Mouse (Mus musculus) CH12.LX (cell line): Measurements from ENCODE around the gene Trpv4. TPM values are rescaled to one million over a fixed set of nuclear protein-coding genes. Genes with fewer than 3 reads are reported as not detected.

Experiments used
- polyA plus RNA-seq: library from polyadenylated mRNA; unstranded; fragments of >175 nt; gene quantifications from 2 replicates; pipeline ENCODE4 v1.2.1, GENCODE M21; 2012; ENCODE audit warnings: low read depth; ENCODE audit not compliant: insufficient read length
- total RNA-seq, 2 experiments: library from RNA; depleted of rRNA; stranded (reverse); fragments of 300-350 nt in 1 of 2; fragments of >200 nt in 1 of 2; gene quantifications; 2 replicates each; pipeline ENCODE4 v1.2.3; 2012 to 2014

Trpv4 gene
- total and polyA plus RNA-seq, 3 experiments, result 0.24 TPM; not detected in 2

Other genes starting within 250 kb of the Trpv4 start
- gene Mmab, start 214.4 kb downstream of the Trpv4 start, total RNA-seq (2012; rRNA removed), result 9.5 and 10.9 TPM in 2 replicates
- 8.3 and 9.3 TPM in 2 replicates for gene Mmab, start 214.4 kb downstream of the Trpv4 start, total RNA-seq (2014; rRNA removed)
- 14.4 and 15.2 TPM in 2 replicates for gene Mmab, start 214.4 kb downstream of the Trpv4 start, polyA plus RNA-seq
- 21.4 and 24.2 TPM in 2 replicates for gene Mvk, start 214.2 kb downstream of the Trpv4 start, total RNA-seq (2012; rRNA removed)
- gene Mvk, start 214.2 kb downstream of the Trpv4 start, total RNA-seq (2014; rRNA removed), result 26.3 and 27.9 TPM in 2 replicates
- gene Mvk, start 214.2 kb downstream of the Trpv4 start, polyA plus RNA-seq, result 20.1 and 21.0 TPM in 2 replicates
- not detected in 2 replicates for gene Fam222a, start 90.4 kb downstream of the Trpv4 start, total RNA-seq (2012; rRNA removed)
- not detected in 2 replicates for gene Fam222a, start 90.4 kb downstream of the Trpv4 start, total RNA-seq (2014; rRNA removed)
- 0.13 and 0.14 TPM in 2 replicates for gene Fam222a, start 90.4 kb downstream of the Trpv4 start, polyA plus RNA-seq
- 25.5 and 28.3 TPM in 2 replicates for gene Gltp, start 32.6 kb upstream of the Trpv4 start, total RNA-seq (2012; rRNA removed)
- gene Gltp, start 32.6 kb upstream of the Trpv4 start, total RNA-seq (2014; rRNA removed), result 23.6 and 23.8 TPM in 2 replicates
- 90.4 and 98.4 TPM in 2 replicates for gene Gltp, start 32.6 kb upstream of the Trpv4 start, polyA plus RNA-seq
- 6.7 and 9.1 TPM in 2 replicates for gene Tchp, start 49.3 kb upstream of the Trpv4 start, total RNA-seq (2012; rRNA removed)
- 4.3 and 4.9 TPM in 2 replicates for gene Tchp, start 49.3 kb upstream of the Trpv4 start, total RNA-seq (2014; rRNA removed)
- 11.6 and 15.3 TPM in 2 replicates for gene Tchp, start 49.3 kb upstream of the Trpv4 start, polyA plus RNA-seq
- gene Ankrd13a, start 116.3 kb upstream of the Trpv4 start, total RNA-seq (2012; rRNA removed), result 73.8 and 82.3 TPM in 2 replicates
- gene Ankrd13a, start 116.3 kb upstream of the Trpv4 start, total RNA-seq (2014; rRNA removed), result 80.8 and 89.4 TPM in 2 replicates
- 121 and 123 TPM in 2 replicates for gene Ankrd13a, start 116.3 kb upstream of the Trpv4 start, polyA plus RNA-seq
- gene Git2, start 117.1 kb upstream of the Trpv4 start, total RNA-seq (2012; rRNA removed), result 19.3 and 22.1 TPM in 2 replicates
- gene Git2, start 117.1 kb upstream of the Trpv4 start, total RNA-seq (2014; rRNA removed), result 9.4 and 12.3 TPM in 2 replicates
- 25.5 and 29.4 TPM in 2 replicates for gene Git2, start 117.1 kb upstream of the Trpv4 start, polyA plus RNA-seq
- 15.5 and 17.5 TPM in 2 replicates for gene 1500011B03Rik, start 165.0 kb upstream of the Trpv4 start, total RNA-seq (2012; rRNA removed)
- 39.1 and 39.7 TPM in 2 replicates for gene 1500011B03Rik, start 165.0 kb upstream of the Trpv4 start, total RNA-seq (2014; rRNA removed)
- 31.4 and 35.5 TPM in 2 replicates for gene 1500011B03Rik, start 165.0 kb upstream of the Trpv4 start, polyA plus RNA-seq
- gene 4930519G04Rik, start 195.2 kb upstream of the Trpv4 start, total RNA-seq (2012; rRNA removed), result not detected in 2 replicates
- gene 4930519G04Rik, start 195.2 kb upstream of the Trpv4 start, total RNA-seq (2014; rRNA removed), result not detected in 2 replicates
- gene 4930519G04Rik, start 195.2 kb upstream of the Trpv4 start, polyA plus RNA-seq, result not detected in 2 replicates
- 0.04 TPM in 1 of 2 replicates, not detected in the other for gene Gm9936, start 200.3 kb upstream of the Trpv4 start, total RNA-seq (2012; rRNA removed)
- gene Gm9936, start 200.3 kb upstream of the Trpv4 start, total RNA-seq (2014; rRNA removed), result 0.15 and 0.26 TPM in 2 replicates
- 0.11 TPM in 1 of 2 replicates, not detected in the other for gene Gm9936, start 200.3 kb upstream of the Trpv4 start, polyA plus RNA-seq
- gene Oasl2, start 238.5 kb upstream of the Trpv4 start, total RNA-seq (2012; rRNA removed), result not detected in 2 replicates
- not detected in 2 replicates for gene Oasl2, start 238.5 kb upstream of the Trpv4 start, total RNA-seq (2014; rRNA removed)
- 0.31 and 0.38 TPM in 2 replicates for gene Oasl2, start 238.5 kb upstream of the Trpv4 start, polyA plus RNA-seq